Mouse (Mus musculus) liver, embryonic 14.5 days (tissue): ENCODE results near the gene Yju2.

Source experiments
- CTCF ChIP-seq: IDR thresholded peaks from 2 replicates; pipeline ENCODE4 v1.5.1; 2016; ENCODE audit warnings: antibody characterized with exemption, low read depth, control low read depth
- EP300 ChIP-seq: IDR thresholded peaks from 2 replicates; pipeline ENCODE4 v1.6.1; 2016; ENCODE audit warnings: antibody characterized with exemption, low read depth

- TF ChIP-seq CTCF: no peak
- no peak for TF ChIP-seq EP300
Measured at GRCm38 (mm10) chr17:55969966-55970891, 11.3 kb downstream of the Yju2 start, which contains the start of gene Shd.
